In genomic region chr13:24716441-24716840, GRCm38 (mm10) we compare ENCODE assay signal across 26 mouse cellular contexts. TPM values are rescaled to one million over a fixed set of nuclear protein-coding genes. Genes with fewer than 3 reads are reported as not detected.
"Had no signal": no experiment of that assay in that cellular context is flagged by ENCODE, and none has a peak within 500 bp of the region (broad histone marks: within the 10 kb centered on the region; RNA-seq: fewer than 3 reads in every experiment).

No protein-coding gene starts in this region.

- H3K9me3 ChIP-seq: midbrain, embryonic 10.5 days; neural tube, embryonic 13.5 days; neural tube, embryonic 15.5 days had no signal

- H3K36me3 ChIP-seq: midbrain, embryonic 10.5 days had no signal

- H3K27me3 ChIP-seq: neural tube, embryonic 13.5 days; neural tube, embryonic 15.5 days had no signal

- H3K9ac ChIP-seq: lung, embryonic 14.5 days; midbrain, embryonic 12.5 days; neural tube, embryonic 13.5 days; neural tube, embryonic 15.5 days had no signal

- H3K4me2 ChIP-seq: lung, embryonic 14.5 days; midbrain, embryonic 12.5 days; neural tube, embryonic 13.5 days; neural tube, embryonic 15.5 days had no signal

- H3K4me3 ChIP-seq: midbrain, embryonic 10.5 days; midbrain, embryonic 12.5 days; myocyte; neural tube, embryonic 13.5 days; neural tube, embryonic 15.5 days had no signal

- DNase-seq: lung, adult 18-20 months; lung, embryonic 14.5 days; lung, postnatal 14 days; lung, postnatal 36 days; midbrain, embryonic 14.5 days; retina, postnatal 1 day; right cerebral cortex, adult 18-20 months; right cerebral cortex, postnatal 25 days; right cerebral cortex, postnatal 4 days; spleen, adult 18-20 months; thymus, adult 18-20 months; thymus, postnatal 14 days; thymus, postnatal 36 days had no signal

- H3K27ac ChIP-seq: midbrain, embryonic 10.5 days; midbrain, embryonic 12.5 days; neural tube, embryonic 13.5 days; neural tube, embryonic 15.5 days had no signal

- ATAC-seq: midbrain, embryonic 16.5 days had no signal

RNA-seq across cellular contexts. Expression of gene Armh2, which starts 24.6 kb away (rescaled TPM):
- polyA plus RNA-seq: liver, embryonic 16.5 days; lung, embryonic 14.5 days; lung, embryonic 16.5 days; midbrain, embryonic 10.5 days; midbrain, embryonic 12.5 days; midbrain, embryonic 14.5 days; midbrain, embryonic 16.5 days; neural tube, embryonic 11.5 days; neural tube, embryonic 13.5 days; neural tube, embryonic 15.5 days; small intestine, adult 2 months; stomach, embryonic 14.5 days; stomach, embryonic 16.5 days; thymus, postnatal 0 days had no signal
